Mouse (Mus musculus) small intestine, adult 2 months (tissue): ENCODE results near the gene Wwox. TPM values are rescaled to one million over a fixed set of nuclear protein-coding genes. Genes with fewer than 3 reads are reported as not detected.
"Not testable (repeated sequence)": the region's sequence is repeated elsewhere in the genome, so short reads cannot be mapped to it uniquely, and the experiment has no call there.

Experiments used
- H3K27ac ChIP-seq: fragments of 200-500 bp; 2 replicates; pipeline ENCODE4 v1.5.1; 2012; ENCODE audit warnings: low read depth, low read length, control low read depth, inconsistent platforms; ENCODE audit not compliant: insufficient read depth
- H3K27me3 ChIP-seq: fragments of 200-500 bp; 2 replicates; pipeline ENCODE4 v1.6.1; 2012; ENCODE audit warnings: mild to moderate bottlenecking, moderate library complexity, low read length, inconsistent platforms; ENCODE audit not compliant: control insufficient read depth, insufficient read depth
- H3K36me3 ChIP-seq: fragments of 200-500 bp; 2 replicates; pipeline ENCODE4 v1.6.1; 2012; ENCODE audit warnings: mild to moderate bottlenecking, low read length, control low read depth, inconsistent platforms; ENCODE audit not compliant: control insufficient read depth, insufficient read depth
- H3K4me1 ChIP-seq: fragments of 200-500 bp; 2 replicates; pipeline ENCODE4 v1.6.1; 2012; ENCODE audit warnings: low read length, inconsistent platforms, mixed read lengths; ENCODE audit not compliant: control insufficient read depth, insufficient read depth, insufficient read length
- H3K4me3 ChIP-seq: fragments of 200-500 bp; 2 replicates; pipeline ENCODE4 v1.5.1; 2012; ENCODE audit warnings: low read depth, mild to moderate bottlenecking, control low read depth, inconsistent platforms, low read length, moderate library complexity
- CTCF ChIP-seq: fragments of 200-500 bp; IDR thresholded peaks from 2 replicates; pipeline ENCODE4 v1.5.1; 2012; ENCODE audit warnings: low read depth, mild to moderate bottlenecking, control low read depth, inconsistent platforms, low read length, moderate library complexity, mixed read lengths; ENCODE audit not compliant: insufficient replicate concordance, insufficient read length; ENCODE audit errors: extremely low read depth
- POLR2A ChIP-seq: fragments of 200-500 bp; IDR thresholded peaks from 2 replicates; pipeline ENCODE4 v1.6.1; 2012; ENCODE audit warnings: low read depth, mild to moderate bottlenecking, control low read depth, inconsistent platforms, low read length, moderate library complexity
- WGBS: fragments of 180-500 bp; shearing (Covaris S2); methylation state at CpG from one replicate; pipeline ENCODE4 v1.1.7; 2018; 5-methylcytosine and 5-hydroxymethylcytosine counted together
- polyA plus RNA-seq: library from polyadenylated mRNA; depleted of rRNA; stranded (reverse); fragments of >200 nt; gene quantifications from 2 replicates; pipeline ENCODE4 v1.2.3, GENCODE M21; 2012

The Wwox gene
- polyA plus RNA-seq, 1 experiment: 6.0 TPM

DNA sequence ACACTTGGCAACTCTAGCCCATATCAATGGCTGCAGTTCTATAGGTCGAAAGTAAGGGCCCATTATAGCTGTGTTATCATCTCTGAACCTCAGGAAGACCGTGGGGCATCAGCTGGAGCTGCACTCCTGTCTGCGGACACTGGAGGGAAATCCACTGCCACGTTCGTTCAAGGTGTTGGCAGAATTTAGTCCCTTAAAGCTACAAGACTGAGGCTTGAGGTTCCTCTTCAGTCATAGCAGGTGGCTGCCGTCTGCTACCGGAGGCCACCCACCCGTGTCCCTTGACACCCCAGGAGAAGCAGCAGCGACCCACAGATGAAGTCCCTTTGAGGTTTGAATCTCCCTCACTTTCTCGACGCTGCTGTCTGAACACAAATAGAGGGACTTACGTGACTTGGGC is 376.9 kb downstream of the Wwox start:
- no peak for TF ChIP-seq POLR2A
- no peak for TF ChIP-seq CTCF
- Histone ChIP-seq H3K36me3 (no peaks in the 10 kb centered on the region), H3K4me1 (0 out of 2 replicates have a peak, but pooled peaks cover 2% of the 10 kb centered on the region), H3K27me3 (no peaks in the 10 kb centered on the region), H3K27ac (no peak overlapping the region), H3K4me3 (no peak overlapping the region)
- 76% methylated on average over 12 of the region's 12 CpGs for WGBS

DNA sequence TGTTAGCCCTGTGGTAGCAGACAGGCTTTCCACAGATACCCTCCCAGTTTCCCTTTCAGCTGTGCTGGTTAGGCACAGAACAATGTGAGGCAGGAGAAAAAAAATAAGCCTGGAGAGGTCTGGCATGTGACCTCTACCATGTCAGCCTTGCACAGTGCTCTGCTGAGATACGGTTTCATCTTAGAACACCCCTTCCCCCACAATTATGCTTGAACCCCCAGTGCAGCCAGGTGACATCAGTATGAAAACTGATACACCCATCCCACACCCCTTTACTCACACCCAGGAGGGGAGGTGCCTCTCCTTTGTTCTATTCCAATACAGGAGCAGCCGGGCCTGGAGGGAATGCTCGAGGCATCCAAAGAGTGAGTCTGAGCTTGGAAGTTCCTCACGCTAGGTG is 377.5 kb downstream of the Wwox start:
- WGBS: 68% methylated on average over 4 of the region's 4 CpGs
- no peaks in the 10 kb centered on the region for H3K27me3 ChIP-seq
- H3K36me3 ChIP-seq: no peaks in the 10 kb centered on the region
- 0 out of 2 replicates have a peak, but pooled peaks cover 2% of the 10 kb centered on the region for H3K4me1 ChIP-seq
- TF ChIP-seq POLR2A (no peak), CTCF (no peak)
- H3K27ac ChIP-seq: no peak overlapping the region
- H3K4me3 ChIP-seq: no peak overlapping the region

- Histone ChIP-seq H3K27ac (no peak overlapping the region), H3K4me3 (no peak overlapping the region), H3K36me3 (no peaks in the 10 kb centered on the region), H3K4me1 (no peaks in the 10 kb centered on the region), H3K27me3 (no peaks in the 10 kb centered on the region)
- TF ChIP-seq POLR2A: no peak
- TF ChIP-seq CTCF: no peak
- 30% methylated on average over 8 of the region's 8 CpGs for WGBS
Measured at GRCm38 (mm10) chr8:114821543-114821942, 382.1 kb downstream of the Wwox start.

DNA sequence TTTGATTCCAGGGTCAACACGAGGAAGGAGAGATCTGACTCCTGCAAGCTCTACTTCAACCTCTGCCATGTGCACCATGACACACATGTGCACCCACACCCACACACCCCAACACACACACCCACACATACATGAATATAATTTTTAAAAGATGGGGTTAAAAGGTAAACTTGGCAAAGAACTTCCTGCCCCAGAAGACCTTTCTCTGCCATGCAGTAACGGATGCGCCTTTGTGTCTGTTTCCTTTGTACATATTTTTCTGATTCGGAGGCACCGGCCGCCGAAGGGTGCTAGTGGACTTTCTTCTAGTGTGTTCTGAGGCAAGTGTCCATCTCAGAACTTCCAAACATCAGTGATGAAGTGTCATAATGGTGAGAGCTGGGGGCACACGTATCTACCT is 386.0 kb downstream of the Wwox start:
- Histone ChIP-seq H3K4me3 (no peak overlapping the region), H3K27me3 (no peaks in the 10 kb centered on the region), H3K4me1 (no peaks in the 10 kb centered on the region), H3K36me3 (no peaks in the 10 kb centered on the region), H3K27ac (no peak overlapping the region)
- no peak for TF ChIP-seq POLR2A
- no peak for TF ChIP-seq CTCF
- WGBS: 88% methylated on average over 8 of the region's 8 CpGs

- H3K27ac ChIP-seq: no peak overlapping the region
- 88% methylated on average over 5 of the region's 5 CpGs for WGBS
- H3K36me3 ChIP-seq: no peaks in the 10 kb centered on the region
- no peak overlapping the region for H3K4me3 ChIP-seq
- H3K27me3 ChIP-seq: no peaks in the 10 kb centered on the region
- H3K4me1 ChIP-seq: no peaks in the 10 kb centered on the region
- TF ChIP-seq POLR2A: no peak
- TF ChIP-seq CTCF: no peak
Measured at GRCm38 (mm10) chr8:114826991-114827390, 387.5 kb downstream of the Wwox start.

DNA sequence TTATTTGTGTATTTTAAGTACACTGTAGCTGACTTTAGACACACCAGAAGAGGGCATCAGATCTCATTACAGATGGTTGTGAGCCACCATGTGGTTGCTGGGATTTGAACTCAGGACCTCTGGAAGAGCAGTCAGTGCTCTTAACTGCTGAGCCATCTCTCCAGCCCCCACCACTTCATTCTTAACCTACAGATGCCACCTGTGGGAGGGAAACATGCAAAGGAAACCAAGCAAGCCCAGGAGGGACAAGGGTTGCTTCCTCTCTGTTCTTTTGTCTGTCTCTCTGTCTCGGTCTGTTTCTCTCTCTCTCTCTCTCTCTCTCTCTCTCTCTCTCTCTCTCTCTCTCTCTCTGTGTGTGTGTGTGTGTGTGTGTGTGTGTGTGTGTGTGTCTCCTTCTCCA is 388.4 kb downstream of the Wwox start:
- not testable (repeated sequence) for H3K36me3 ChIP-seq, H3K4me3 ChIP-seq, H3K27ac ChIP-seq, H3K4me1 ChIP-seq, H3K27me3 ChIP-seq
- WGBS: 75% methylated on average over 1 of the region's 1 CpGs

DNA sequence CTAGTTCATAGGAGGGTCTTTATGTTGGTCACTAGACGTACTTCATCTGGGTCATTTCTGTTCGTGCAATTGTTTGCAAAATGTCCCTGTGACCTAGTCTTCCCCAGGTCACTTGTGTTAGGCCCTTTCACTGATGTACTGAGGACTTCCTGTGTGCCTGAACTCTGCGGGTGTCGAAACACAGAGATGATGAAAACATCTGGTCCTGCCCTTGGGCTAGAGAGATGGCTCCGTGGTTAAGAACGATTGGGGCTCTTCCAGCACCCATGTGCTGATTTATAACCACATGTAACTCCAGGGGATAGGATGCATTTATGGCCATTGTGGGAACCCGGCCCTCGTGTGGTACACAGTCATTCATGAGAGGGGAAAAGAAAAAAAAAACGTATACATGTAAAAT is 392.1 kb downstream of the Wwox start:
- H3K27me3 ChIP-seq: no peaks in the 10 kb centered on the region
- H3K36me3 ChIP-seq: no peaks in the 10 kb centered on the region
- no peaks in the 10 kb centered on the region for H3K4me1 ChIP-seq
- H3K4me3 ChIP-seq: no peak overlapping the region
- no peak for TF ChIP-seq POLR2A
- no peak for TF ChIP-seq CTCF
- H3K27ac ChIP-seq: no peak overlapping the region
- WGBS: 68% methylated on average over 9 of the region's 9 CpGs

- no peaks in the 10 kb centered on the region for H3K27me3 ChIP-seq
- TF ChIP-seq CTCF (no peak), POLR2A (no peak)
- H3K4me3 ChIP-seq: no peak overlapping the region
- no peak overlapping the region for H3K27ac ChIP-seq
- no peaks in the 10 kb centered on the region for H3K36me3 ChIP-seq
- 82% methylated on average over 8 of the region's 8 CpGs for WGBS
- H3K4me1 ChIP-seq: no peaks in the 10 kb centered on the region
Measured at GRCm38 (mm10) chr8:114832251-114832774, 392.9 kb downstream of the Wwox start.
